Mouse (Mus musculus): ENCODE results near the gene Pi4kb. TPM values are rescaled to one million over a fixed set of nuclear protein-coding genes. Genes with fewer than 3 reads are reported as not detected.

The Pi4kb gene
- polyA plus RNA-seq (2014; fragmentation: Illumina TruSeq; extraction: RNeasy Lipid Tissue Mini Kit (QIAGEN cat#74804); ENCODE audit: low read depth, low replicate concordance): 14.2 TPM

DNA sequence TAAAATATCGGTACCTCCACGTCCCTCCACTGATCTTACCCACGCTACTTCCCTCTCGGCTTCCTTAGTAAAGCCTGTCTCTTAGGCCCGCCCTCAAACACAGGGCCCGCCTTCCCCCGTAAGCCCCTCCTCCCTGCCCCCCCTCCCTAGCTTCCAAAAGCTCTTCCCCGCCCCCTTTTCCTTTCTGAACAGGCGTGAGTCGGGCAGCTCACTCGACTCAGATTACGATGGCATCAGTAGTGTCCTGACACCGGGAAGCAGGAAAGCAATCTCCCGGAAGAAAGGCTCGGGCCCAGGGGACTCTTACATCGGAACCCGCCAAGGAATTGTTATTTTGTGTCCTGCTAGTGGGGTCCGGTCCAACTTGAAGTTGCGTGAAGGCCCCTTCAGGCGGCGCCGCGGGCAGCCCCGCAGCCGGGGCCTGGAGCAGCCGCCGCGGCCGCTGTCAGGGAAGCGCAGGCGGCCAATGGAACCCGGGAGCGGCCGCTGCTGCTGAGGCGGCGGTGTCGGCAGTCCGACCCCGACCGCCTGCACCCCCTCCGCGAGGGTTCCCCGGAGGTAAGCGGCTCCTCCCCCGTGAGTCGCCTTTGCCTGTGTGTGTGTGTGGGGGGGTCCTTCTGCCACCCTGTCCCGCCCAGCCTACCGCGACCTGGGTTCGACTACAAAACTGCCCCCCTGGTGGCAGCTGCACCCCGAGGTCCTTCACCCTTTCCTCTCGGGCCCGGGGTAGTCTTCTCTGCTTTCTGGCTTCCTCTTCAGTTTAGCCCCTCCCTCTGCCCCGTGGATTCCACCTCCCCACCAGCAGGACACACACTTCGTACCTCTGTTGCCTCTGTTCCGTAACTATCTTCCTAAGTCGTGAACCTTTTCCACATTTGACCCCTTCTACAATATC, at the start of gene Pi4kb:
TSS of gene Pi4kb (plus strand) at position 204 of the 895 bp plus-strand sequence.

DNA sequence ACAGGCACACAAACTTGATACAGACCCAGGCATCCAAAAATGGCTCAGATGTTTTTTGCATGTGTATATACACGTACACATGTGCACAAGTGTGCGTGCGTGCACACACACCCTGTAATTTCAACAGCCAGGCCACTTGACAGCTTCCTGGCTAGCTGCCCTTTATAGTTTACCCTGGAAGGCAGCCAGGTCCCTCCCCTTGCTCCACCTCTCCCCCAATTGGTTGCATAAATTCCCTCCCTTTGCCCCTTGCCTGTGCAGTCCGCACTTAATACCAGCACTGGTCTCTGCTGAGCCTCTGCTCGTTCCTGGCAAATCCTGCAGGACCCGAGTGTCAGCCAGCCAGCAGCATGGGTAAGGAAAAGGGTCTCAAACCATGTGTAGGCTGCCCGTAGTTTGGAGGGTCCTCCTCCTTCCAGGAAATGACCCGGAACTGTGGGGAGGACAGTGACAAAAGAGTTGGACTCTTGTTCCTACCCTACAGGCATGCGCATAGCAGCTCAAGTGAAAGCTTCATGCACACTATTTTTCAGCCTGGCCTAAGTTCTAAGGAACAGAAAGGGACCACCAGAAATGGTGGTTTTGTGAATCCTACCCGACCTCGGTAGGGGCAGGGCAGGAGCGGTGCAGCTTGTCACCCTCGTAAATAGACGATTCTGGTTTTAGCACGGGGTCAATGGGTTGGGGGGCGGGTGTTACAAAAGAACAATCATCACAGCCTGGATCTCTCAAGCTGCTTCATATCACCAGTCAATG, 41.5 kb upstream of the Pi4kb start, which contains the start of gene Selenbp1:
TSS of gene Selenbp1 (plus strand) at position 248 of the 756 bp plus-strand sequence.

DNA sequence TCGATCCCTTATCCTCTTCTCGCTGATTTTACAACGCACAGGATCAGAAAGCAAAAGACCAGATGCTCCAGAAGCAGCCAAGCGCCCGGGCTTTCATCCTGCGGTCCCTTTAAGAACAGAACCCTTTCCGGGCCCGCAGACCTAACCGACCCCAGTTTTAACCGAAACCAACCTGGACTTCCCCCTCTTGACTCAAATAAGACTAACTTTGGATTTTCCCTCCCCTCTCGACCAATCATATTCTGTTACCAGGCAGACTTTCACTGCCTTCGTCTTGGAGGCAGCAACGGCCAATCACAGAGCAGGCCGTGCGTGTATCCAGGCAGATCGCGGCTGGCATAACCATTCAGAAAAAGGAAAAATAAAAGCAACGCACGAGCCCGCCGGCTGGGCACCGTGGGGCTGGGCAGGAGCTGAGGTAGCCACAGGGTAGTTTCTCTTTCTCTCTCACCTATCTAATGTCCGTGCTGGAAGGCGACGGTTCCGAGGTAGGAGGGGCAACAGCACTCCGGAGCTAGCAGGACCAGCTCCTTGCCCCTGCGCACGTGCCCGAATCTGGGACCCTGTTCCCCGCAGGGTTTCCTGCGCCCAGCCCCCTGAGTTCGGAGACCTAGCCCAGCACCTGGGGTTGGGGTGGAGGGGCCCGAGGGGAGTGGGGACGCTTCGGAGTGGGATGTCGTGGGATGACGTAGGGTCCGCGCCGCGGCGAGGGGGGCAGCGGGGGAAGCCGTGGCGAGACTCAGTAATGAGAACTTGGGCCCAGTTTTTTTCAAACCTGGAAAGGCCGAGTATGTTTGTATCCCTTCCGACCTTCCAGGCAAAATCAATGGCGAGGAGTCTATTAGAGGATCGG, 20.5 kb upstream of the Pi4kb start, which contains the start of gene Rfx5:
TSS of gene Rfx5 (plus strand) at position 312 of the 853 bp plus-strand sequence.

DNA sequence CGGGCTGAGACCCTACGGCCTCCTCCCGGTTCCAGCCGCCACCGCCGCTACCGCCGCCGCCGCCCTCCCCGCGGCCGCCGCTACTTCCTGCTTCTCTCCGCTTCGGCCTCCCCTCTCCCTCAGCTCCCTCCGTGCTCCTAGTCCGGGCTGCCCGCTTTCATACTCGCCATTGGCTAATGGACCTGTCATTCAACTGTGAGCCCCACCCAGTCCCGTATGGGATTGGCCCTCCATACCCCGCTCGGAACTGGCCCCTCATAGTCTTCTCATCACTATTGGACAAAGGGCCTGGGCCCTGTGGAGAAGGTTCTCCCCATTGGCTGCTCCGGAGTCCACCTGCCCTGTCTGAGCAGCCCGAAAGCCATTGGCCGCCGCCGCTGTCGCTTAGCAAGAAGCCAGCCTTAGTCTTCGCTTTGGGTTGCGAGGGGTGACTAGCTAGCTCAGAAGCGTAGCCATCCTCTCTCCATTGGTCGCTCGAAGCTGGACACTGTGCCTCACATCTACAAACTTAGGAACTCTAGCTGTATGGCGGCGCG, 40.9 kb downstream of the Pi4kb start, which contains the start of gene Zfp687:
TSS of gene Zfp687 (minus strand) at position 112 of the 536 bp plus-strand sequence.

DNA sequence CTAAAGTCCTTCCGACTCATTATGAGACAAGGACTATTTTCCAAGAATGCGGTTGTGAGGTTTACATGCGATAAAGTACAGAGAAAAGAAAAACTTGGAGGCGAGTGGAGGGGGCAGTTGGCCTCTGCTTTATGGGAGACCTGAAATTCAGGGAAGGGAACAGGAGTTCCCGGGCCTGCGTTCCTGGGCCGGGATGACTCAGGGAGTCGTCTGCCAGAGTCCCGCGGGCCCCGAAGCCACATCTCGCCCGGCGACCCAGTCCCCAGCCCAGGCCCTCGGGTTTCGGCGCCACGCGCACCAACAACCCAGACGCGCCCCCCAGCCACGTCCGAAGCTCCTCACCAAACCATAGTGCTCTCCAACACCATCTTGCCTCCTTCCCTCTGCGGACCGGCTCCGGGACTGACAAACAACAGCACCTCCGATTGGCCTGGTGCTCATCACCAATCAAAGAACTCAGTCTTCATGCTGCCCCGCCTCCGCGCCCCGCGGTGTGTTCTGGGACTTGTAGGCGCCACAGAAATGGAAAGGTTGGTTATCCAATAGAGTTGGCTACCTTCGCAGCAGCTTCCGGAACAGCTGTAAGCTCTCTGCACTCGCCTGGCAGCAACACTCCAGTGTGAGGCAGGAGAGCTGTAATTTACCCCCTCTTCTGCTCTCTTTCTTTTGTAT, 67.8 kb downstream of the Pi4kb start, which contains the start of gene Psmd4:
TSS of gene Psmd4 (minus strand) at position 449 of the 672 bp plus-strand sequence.

Other genes with a start within 250 kb of the Pi4kb start
- gene Cgn, start 188.2 kb upstream of the Pi4kb start, polyA plus RNA-seq (2014; fragmentation: Illumina TruSeq; extraction: RNeasy Lipid Tissue Mini Kit (QIAGEN cat#74804); ENCODE audit: low read depth, low replicate concordance): 0.12 TPM
- gene Pogz, start 137.2 kb upstream of the Pi4kb start, polyA plus RNA-seq (2014; fragmentation: Illumina TruSeq; extraction: RNeasy Lipid Tissue Mini Kit (QIAGEN cat#74804); ENCODE audit: low read depth, low replicate concordance): 16.7 TPM
- 53.7 TPM for gene Psmb4, start 87.8 kb upstream of the Pi4kb start, polyA plus RNA-seq (2014; fragmentation: Illumina TruSeq; extraction: RNeasy Lipid Tissue Mini Kit (QIAGEN cat#74804); ENCODE audit: low read depth, low replicate concordance)
- gene Selenbp1, start 41.7 kb upstream of the Pi4kb start, polyA plus RNA-seq (2014; fragmentation: Illumina TruSeq; extraction: RNeasy Lipid Tissue Mini Kit (QIAGEN cat#74804); ENCODE audit: low read depth, low replicate concordance): 3.7 TPM
- 26.5 TPM for gene Rfx5, start 20.7 kb upstream of the Pi4kb start, polyA plus RNA-seq (2014; fragmentation: Illumina TruSeq; extraction: RNeasy Lipid Tissue Mini Kit (QIAGEN cat#74804); ENCODE audit: low read depth, low replicate concordance)
- gene Zfp687, start 40.7 kb downstream of the Pi4kb start, polyA plus RNA-seq (2014; fragmentation: Illumina TruSeq; extraction: RNeasy Lipid Tissue Mini Kit (QIAGEN cat#74804); ENCODE audit: low read depth, low replicate concordance): 7.3 TPM
- 15.6 TPM for gene Psmd4, start 67.9 kb downstream of the Pi4kb start, polyA plus RNA-seq (2014; fragmentation: Illumina TruSeq; extraction: RNeasy Lipid Tissue Mini Kit (QIAGEN cat#74804); ENCODE audit: low read depth, low replicate concordance)
- 30.4 TPM for gene Pip5k1a, start 132.2 kb downstream of the Pi4kb start, polyA plus RNA-seq (2014; fragmentation: Illumina TruSeq; extraction: RNeasy Lipid Tissue Mini Kit (QIAGEN cat#74804); ENCODE audit: low read depth, low replicate concordance)
- 10.4 TPM for gene Vps72, start 136.3 kb downstream of the Pi4kb start, polyA plus RNA-seq (2014; fragmentation: Illumina TruSeq; extraction: RNeasy Lipid Tissue Mini Kit (QIAGEN cat#74804); ENCODE audit: low read depth, low replicate concordance)
- 5.0 TPM for gene Tmod4, start 149.7 kb downstream of the Pi4kb start, polyA plus RNA-seq (2014; fragmentation: Illumina TruSeq; extraction: RNeasy Lipid Tissue Mini Kit (QIAGEN cat#74804); ENCODE audit: low read depth, low replicate concordance)
- 16.7 TPM for gene Scnm1, start 159.3 kb downstream of the Pi4kb start, polyA plus RNA-seq (2014; fragmentation: Illumina TruSeq; extraction: RNeasy Lipid Tissue Mini Kit (QIAGEN cat#74804); ENCODE audit: low read depth, low replicate concordance)
- 2.9 TPM for gene Lysmd1, start 159.4 kb downstream of the Pi4kb start, polyA plus RNA-seq (2014; fragmentation: Illumina TruSeq; extraction: RNeasy Lipid Tissue Mini Kit (QIAGEN cat#74804); ENCODE audit: low read depth, low replicate concordance)
- gene Tnfaip8l2, start 167.6 kb downstream of the Pi4kb start, polyA plus RNA-seq (2014; fragmentation: Illumina TruSeq; extraction: RNeasy Lipid Tissue Mini Kit (QIAGEN cat#74804); ENCODE audit: low read depth, low replicate concordance): not detected
- not detected for gene Sema6c, start 185.7 kb downstream of the Pi4kb start, polyA plus RNA-seq (2014; fragmentation: Illumina TruSeq; extraction: RNeasy Lipid Tissue Mini Kit (QIAGEN cat#74804); ENCODE audit: low read depth, low replicate concordance)
- 28.5 TPM for gene Gabpb2, start 243.2 kb downstream of the Pi4kb start, polyA plus RNA-seq (2014; fragmentation: Illumina TruSeq; extraction: RNeasy Lipid Tissue Mini Kit (QIAGEN cat#74804); ENCODE audit: low read depth, low replicate concordance)

Measured in adrenal gland, adult 10 weeks (tissue).